Mouse (Mus musculus) heart, embryonic 10.5 days (tissue): ENCODE measurements around the gene Tiam2. TPM values are rescaled to one million over a fixed set of nuclear protein-coding genes. Genes with fewer than 3 reads are reported as not detected.

Experiments used
- DNase-seq: peaks from one replicate; pipeline ENCODE4 v3.0.0-alpha.2; 2017; ENCODE audit warnings: low spot score
- H3K27ac ChIP-seq: fragments of 300-500 bp; sonication (generic); 2 replicates; pipeline ENCODE4 v1.5.1; 2016; ENCODE audit warnings: mild to moderate bottlenecking
- H3K27me3 ChIP-seq: fragments of 300-500 bp; sonication (generic); 2 replicates; pipeline ENCODE4 v1.6.1; 2016; ENCODE audit warnings: mild to moderate bottlenecking; ENCODE audit not compliant: poor library complexity, insufficient read depth, severe bottlenecking
- H3K36me3 ChIP-seq: fragments of 300-500 bp; sonication (generic); 2 replicates; pipeline ENCODE4 v1.6.1; 2016; ENCODE audit warnings: mild to moderate bottlenecking, moderate library complexity
- H3K4me1 ChIP-seq: fragments of 300-500 bp; sonication (generic); 2 replicates; pipeline ENCODE4 v1.6.1; 2016; ENCODE audit warnings: mild to moderate bottlenecking
- H3K4me3 ChIP-seq: fragments of 300-500 bp; sonication (generic); 2 replicates; pipeline ENCODE4 v1.5.1; 2016; ENCODE audit warnings: mild to moderate bottlenecking, moderate library complexity
- H3K9me3 ChIP-seq: fragments of 300-500 bp; sonication (generic); 2 replicates; pipeline ENCODE4 v1.6.1; 2016; ENCODE audit warnings: mild to moderate bottlenecking, moderate library complexity
- WGBS: fragments of 180-500 bp; shearing (Covaris S2); methylation state at CpG from one replicate; pipeline ENCODE4 v1.1.7; 2016; 5-methylcytosine and 5-hydroxymethylcytosine counted together
- polyA plus RNA-seq: library from polyadenylated mRNA; unstranded; fragments of >200 nt; fragmentation: Nextera tagmentation; extraction: Ambion mirVana; gene quantifications from 2 replicates; pipeline ENCODE4 v1.2.1, GENCODE M21; 2016

Gene Tiam2
- polyA plus RNA-seq, 1 experiment from 2014 or later, result 3.7 TPM

DNA sequence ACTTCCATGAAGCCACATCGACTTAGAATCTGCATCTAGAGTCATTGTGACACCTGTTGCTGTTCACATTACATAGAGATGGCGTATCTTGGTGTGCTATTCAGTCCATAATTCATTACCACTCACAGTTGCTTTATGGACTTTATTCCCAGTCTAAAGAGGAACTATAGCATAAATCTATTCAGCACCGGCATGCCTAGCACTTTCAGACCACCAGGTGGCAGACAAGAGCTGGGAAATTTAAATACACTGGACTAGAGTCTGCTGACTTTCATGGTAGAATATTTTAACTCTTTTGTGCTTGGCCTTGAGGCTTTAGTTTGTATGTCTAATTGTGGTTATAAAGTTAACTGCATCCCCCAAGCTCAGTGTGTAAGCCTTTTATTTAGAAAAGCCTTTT is 122.4 kb downstream of the Tiam2 start:
- no peak for DNase-seq
- Histone ChIP-seq H3K4me1 (peaks cover under 1% of the 10 kb centered on the region), H3K27ac (no peak overlapping the region), H3K9me3 (no peaks in the 10 kb centered on the region), H3K36me3 (no peaks in the 10 kb centered on the region), H3K4me3 (no peak overlapping the region), H3K27me3 (no peaks in the 10 kb centered on the region)
- WGBS, result 34% methylated on average over 3 of the region's 3 CpGs

DNA sequence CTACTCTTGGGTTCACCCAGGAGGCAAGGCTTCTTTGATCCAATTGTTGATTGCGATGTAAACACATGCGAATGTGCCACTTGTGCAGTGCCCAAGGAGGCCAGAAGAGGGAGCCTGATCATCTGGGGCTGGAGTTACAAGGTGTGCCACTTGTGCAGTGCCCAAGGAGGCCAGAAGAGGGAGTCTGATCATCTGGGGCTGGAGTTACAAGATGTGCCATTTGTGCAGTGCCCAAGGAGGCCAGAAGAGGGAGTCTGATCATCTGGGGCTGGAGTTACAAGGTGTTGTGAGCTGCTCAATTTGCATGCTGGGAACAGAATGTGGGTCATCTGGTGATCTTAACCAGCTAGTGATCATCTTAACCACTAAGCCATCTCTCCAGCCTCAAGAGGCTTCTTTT is 124.7 kb downstream of the Tiam2 start:
- Histone ChIP-seq H3K36me3 (no peaks in the 10 kb centered on the region), H3K27ac (no peak overlapping the region), H3K27me3 (no peaks in the 10 kb centered on the region), H3K9me3 (no peaks in the 10 kb centered on the region), H3K4me1 (peaks cover 5% of the 10 kb centered on the region), H3K4me3 (no peak overlapping the region)
- DNase-seq, result no peak
- 61% methylated on average over 2 of the region's 2 CpGs for WGBS

DNA sequence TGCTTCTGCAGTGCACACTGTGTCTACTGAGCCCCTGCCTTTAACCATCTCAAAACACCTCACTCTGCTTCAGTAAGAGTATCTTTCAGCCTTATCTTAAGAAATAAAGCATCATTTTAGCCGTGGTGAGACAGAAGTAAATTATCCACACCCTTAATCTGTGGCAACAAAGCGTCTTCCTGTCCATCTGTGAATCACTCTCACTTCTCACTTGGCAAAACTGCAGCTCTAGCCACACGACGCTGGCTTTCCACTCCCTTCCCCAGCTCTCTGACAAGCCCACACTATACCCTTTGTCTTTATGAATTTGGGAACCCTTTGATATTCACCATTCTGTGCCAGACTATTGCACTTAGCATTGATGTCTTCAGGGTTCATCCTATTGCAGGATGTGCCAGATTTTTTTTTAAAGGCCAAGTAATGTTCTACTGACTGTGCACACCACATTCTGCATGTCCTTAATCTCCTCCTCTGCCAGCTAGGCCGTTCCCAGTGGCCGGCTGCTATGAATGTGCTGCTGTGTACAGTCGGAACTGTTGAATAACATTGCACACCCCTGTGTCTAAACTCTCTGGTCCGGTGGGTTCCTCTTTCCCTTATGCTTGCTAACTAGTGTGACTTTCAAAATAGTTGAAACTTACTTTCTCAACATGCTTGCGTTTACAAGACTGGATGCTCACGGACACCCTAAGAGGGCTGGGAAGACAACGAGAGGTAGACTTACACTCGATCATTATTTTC is 126.4 kb downstream of the Tiam2 start:
- DNase-seq, result no peak
- H3K36me3 ChIP-seq, result no peaks in the 10 kb centered on the region
- H3K27ac ChIP-seq, result no peak overlapping the region
- 87% methylated on average over 12 of the region's 12 CpGs for WGBS
- H3K4me1 ChIP-seq, result peaks cover 5% of the 10 kb centered on the region; the same call in 1 of the 2 replicates
- no peaks in the 10 kb centered on the region for H3K27me3 ChIP-seq
- no peak overlapping the region for H3K4me3 ChIP-seq
- H3K9me3 ChIP-seq, result no peaks in the 10 kb centered on the region

DNA sequence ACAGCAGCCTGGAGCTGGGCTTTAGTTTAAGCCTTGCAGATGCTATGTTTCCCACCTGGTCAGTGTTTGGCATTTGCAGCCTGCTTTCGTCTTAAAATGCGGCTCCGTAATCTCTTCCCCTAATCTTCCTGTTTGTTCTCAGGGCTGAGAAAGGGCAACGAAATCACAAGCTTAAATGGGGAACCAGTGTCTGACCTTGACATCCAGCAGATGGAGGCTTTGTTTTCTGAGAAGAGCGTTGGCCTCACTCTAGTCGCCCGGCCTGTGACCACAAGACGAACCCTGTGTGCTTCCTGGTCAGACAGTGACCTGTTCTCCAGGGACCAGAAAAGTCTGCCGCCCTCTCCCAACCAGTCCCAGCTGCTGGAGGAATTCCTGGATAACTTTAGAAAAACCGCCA is 127.6 kb downstream of the Tiam2 start:
- Histone ChIP-seq H3K27me3 (no peaks in the 10 kb centered on the region), H3K27ac (no peak overlapping the region)

DNA sequence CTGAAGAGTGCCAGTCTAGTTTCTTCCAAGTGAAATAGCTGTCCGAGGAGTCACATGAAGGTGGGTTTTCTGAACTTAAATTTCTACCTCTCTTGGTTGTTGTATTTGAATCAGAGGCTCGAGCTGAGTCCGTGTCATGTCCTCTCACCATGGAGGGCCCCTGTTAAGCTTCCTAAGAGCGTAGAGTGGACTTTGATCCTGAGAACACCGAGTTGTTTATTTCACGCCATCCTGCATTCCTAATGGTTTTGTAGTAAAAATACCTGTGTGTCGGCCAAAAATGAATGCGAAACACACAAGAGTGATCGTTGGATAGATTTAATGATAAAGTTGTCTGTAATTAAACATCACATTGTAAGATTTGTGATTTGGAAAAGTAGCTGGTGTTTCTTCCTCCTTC is 128.5 kb downstream of the Tiam2 start:
- Histone ChIP-seq H3K27ac (no peak overlapping the region), H3K4me1 (peaks cover 5% of the 10 kb centered on the region; the same call in 1 of the 2 replicates), H3K36me3 (no peaks in the 10 kb centered on the region), H3K4me3 (no peak overlapping the region), H3K9me3 (no peaks in the 10 kb centered on the region), H3K27me3 (no peaks in the 10 kb centered on the region)
- 86% methylated on average over 9 of the region's 9 CpGs for WGBS
- no peak for DNase-seq

More for the DNA sequence above, 127.6 kb downstream of the Tiam2 start:
- no peak for DNase-seq
- Histone ChIP-seq H3K36me3 (no peaks in the 10 kb centered on the region), H3K9me3 (no peaks in the 10 kb centered on the region), H3K4me1 (peaks cover 5% of the 10 kb centered on the region; the same call in 1 of the 2 replicates), H3K4me3 (no peak overlapping the region)
- WGBS, result 36% methylated on average over 10 of the region's 10 CpGs

DNA sequence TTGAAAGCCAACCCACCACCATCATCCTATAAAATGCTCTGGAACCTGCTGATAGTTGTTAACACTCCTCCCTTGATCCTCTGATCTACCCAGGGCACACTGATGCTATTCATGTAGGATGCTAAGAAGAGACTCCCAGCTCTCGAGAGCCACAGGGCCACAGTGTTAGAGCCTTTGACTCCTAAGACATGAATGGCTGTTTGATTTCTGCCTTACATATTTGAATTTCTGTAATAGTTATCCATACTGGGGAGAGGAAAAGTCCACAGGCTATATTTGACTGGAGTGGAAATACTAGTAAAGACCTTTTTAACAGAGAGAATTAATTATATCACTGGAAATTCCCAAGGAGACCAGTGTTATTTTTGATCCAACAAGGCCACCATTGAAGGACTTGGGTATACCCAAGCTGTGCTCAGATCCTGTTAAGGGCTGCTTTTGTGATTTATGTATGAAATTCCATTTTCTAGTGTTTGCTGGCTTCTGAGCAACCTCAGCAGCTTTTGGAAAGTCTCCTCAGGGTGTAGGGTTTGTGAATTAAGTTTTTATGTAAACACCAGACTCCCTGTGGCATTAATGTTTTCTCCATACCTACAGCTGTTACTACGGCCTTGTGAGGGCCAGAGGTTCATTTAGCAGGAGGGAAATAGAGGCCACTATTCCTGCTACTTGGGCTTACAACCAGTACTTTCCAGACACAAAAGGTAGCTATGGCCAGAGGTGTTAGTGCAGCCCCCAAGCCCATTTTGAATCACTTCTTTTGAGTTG is 131.7 kb downstream of the Tiam2 start:
- Histone ChIP-seq H3K27ac (no peak overlapping the region), H3K4me1 (peaks cover 5% of the 10 kb centered on the region; the same call in 1 of the 2 replicates), H3K9me3 (no peaks in the 10 kb centered on the region), H3K4me3 (no peak overlapping the region), H3K36me3 (no peaks in the 10 kb centered on the region), H3K27me3 (no peaks in the 10 kb centered on the region)
- DNase-seq, result no peak
- 66% methylated on average over 2 of the region's 2 CpGs for WGBS

DNA sequence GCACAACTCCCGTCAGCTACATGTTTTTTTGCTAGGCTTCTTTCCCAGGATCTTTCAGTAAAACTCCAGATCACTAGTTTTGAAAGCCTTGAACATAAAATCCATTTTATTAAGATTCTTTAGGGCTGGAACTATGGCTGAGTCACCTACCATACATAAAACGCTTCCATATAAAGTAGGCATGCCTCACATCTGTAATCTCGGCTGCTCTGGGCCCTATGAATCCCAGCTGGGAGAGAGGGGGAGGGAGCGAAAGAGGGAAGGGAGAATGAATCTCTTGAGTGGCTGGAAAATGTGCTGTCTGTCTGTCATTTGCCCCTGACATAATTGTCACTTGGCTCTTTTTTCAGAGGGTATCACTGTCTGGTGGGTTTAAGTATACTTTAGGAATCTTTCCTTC is 139.5 kb downstream of the Tiam2 start:
- Histone ChIP-seq H3K4me1 (no peaks in the 10 kb centered on the region), H3K4me3 (no peak overlapping the region), H3K36me3 (no peaks in the 10 kb centered on the region), H3K27ac (no peak overlapping the region), H3K9me3 (no peaks in the 10 kb centered on the region), H3K27me3 (no peaks in the 10 kb centered on the region)
- DNase-seq, result no peak
- WGBS, result 64% methylated on average over 4 of the region's 4 CpGs

DNA sequence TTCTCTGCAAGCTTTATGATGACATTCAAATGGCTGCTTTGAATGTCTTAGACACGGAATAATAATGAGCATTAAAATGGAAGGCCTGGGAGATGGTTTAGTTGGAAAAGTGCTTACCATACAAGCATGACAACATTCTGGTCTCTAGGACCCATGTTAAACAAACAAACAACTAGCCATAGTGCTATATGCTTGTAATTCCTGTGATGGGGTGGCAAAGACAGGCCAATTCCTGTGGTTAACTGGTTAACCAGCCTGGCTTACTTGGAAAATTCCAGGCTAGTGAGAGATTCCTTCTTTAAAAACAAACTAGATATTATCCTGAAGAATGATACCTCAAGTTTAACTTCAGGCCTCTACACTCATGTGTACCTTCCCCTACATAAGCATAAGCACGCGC is 140.3 kb downstream of the Tiam2 start:
- no peaks in the 10 kb centered on the region for H3K4me1 ChIP-seq
- no peaks in the 10 kb centered on the region for H3K36me3 ChIP-seq
- DNase-seq, result no peak
- no peak overlapping the region for H3K4me3 ChIP-seq
- H3K27me3 ChIP-seq, result no peaks in the 10 kb centered on the region
- WGBS, result 95% methylated on average over 3 of the region's 3 CpGs
- H3K27ac ChIP-seq, result no peak overlapping the region
- H3K9me3 ChIP-seq, result no peaks in the 10 kb centered on the region

DNA sequence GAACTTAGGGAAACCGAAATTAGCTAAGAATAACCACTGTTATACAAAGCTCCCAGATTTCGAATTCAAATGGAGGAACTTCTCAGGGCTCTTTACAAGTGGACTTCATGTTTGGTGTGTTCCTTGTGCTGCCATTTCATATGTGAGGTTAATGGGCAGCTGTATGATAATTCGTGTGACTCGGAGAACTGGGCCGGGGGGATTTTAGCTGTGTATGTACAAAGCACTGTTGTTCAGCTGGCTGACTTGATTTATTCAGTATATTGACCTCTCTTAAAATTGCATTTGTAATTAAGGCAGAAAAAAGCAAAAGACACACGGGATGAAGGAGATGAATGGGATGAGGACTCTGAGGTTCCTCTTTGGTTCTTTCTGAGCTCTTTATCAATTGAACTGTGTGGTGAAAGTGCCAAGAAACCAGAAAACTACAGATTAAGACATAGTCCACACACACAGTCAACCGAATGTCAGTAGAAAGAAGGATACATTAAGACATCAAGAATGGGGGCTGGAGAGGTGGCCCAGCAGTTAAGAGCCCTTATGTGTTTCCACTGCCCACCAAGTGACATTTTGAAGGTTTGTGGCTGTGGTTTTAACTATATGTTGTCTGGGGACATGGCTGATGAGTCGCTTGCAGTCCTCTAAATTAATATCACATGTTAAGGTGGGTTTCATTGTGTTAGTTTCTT is 141.4 kb downstream of the Tiam2 start:
- Histone ChIP-seq H3K4me1 (no peaks in the 10 kb centered on the region), H3K27me3 (no peaks in the 10 kb centered on the region), H3K27ac (no peak overlapping the region), H3K4me3 (no peak overlapping the region), H3K9me3 (no peaks in the 10 kb centered on the region), H3K36me3 (no peaks in the 10 kb centered on the region)
- 80% methylated on average over 8 of the region's 8 CpGs for WGBS
- DNase-seq, result no peak

DNA sequence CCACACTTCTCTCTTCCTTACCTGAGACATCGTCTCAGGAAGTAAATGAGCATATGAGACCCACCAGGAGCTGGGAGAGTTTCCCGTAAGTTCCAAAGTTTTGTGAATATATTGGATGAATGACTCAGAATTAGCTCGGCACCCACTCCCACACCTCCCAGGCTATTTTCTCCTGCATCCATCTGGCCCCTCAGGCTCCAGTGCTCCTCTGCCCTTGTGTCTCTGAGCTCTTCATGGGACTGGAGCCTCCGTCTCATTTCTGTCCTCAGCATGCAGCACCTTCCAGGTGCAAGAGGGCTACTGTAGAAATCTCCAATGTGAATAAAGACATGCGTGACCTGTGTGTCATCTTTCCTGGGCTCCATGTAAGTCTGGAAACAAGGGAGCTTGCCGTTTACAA is 145.6 kb downstream of the Tiam2 start:
- no peak overlapping the region for H3K4me3 ChIP-seq
- DNase-seq, result no peak
- no peaks in the 10 kb centered on the region for H3K36me3 ChIP-seq

DNA sequence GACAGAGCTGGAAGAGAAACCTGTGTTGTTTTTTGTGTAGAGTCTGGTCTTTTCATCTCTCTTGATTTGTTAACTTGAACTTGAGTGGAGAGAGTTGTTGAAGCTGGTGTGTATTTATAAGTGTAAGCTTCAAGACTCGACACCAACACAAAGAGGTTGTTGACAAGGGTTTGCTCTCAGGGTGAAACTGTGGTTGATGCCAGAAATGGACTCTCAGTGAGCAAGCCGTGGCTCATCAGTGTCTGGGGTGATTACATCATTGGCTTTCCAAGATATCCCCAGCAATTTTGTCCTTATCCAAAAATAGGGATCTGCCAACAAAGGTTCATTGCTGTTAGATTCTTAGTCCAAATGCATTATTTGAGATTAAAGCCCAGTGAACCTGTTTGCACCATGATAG is 150.2 kb downstream of the Tiam2 start:
- no peak overlapping the region for H3K4me3 ChIP-seq
- no peak for DNase-seq
- no peaks in the 10 kb centered on the region for H3K27me3 ChIP-seq
- no peak overlapping the region for H3K27ac ChIP-seq
- WGBS, result 64% methylated on average over 2 of the region's 2 CpGs
- H3K36me3 ChIP-seq, result no peaks in the 10 kb centered on the region
- no peaks in the 10 kb centered on the region for H3K4me1 ChIP-seq
- no peaks in the 10 kb centered on the region for H3K9me3 ChIP-seq

More for the DNA sequence above, 145.6 kb downstream of the Tiam2 start:
- WGBS, result 82% methylated on average over 6 of the region's 6 CpGs
- Histone ChIP-seq H3K4me1 (no peaks in the 10 kb centered on the region), H3K9me3 (no peaks in the 10 kb centered on the region), H3K27ac (no peak overlapping the region), H3K27me3 (no peaks in the 10 kb centered on the region)

DNA sequence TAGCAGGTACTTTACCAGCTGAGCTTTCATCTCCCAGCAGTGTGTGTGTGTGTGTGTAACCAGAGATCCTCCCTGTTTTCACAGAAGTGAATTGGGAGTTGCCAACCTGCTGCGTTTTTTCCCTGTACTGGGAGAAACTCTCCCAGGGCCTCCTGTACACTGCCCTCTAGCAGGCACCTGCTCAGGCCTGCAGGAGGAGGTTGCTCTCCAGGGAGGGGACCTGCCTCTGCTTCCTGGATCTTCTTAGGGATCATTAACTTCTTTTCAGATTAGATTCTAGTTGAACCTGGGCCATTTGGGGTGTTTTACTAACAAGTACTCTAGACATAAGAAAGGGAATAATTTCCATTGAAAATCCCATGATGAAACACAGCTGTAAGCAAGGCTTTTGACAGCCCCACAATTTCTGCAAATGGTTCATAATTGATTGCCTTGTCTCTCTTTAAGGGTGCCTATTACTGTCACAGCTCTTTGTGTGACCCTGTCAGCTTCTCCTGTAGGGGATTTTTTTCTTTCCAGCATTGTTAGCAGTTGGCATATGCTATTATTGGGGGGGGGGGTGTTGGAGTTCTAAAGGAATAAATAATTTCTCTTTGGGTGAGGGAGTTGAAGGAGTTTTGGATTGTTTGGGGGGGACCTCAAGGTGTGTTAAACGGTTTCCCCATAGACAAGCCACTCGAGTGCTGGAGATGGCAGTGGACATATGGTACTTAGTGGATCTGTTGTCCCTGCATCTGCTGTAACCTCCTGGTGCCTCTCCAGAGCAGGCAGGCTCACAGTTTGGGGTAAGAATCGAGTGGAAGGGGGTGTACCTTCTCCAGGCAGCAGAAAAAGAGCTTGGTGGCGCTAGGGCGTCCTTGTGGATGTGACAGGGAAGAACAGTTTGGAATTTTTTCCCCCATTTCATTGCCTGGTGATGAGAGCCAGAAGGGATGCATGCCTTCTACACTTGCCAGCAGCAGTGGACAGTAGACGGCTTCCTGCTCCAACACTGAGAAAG is 155.5 kb downstream of the Tiam2 start:
- 57% methylated on average over 7 of the region's 7 CpGs for whole genome bisulfite sequencing
- DNase-seq, result no peak
- Histone ChIP-seq H3K9me3 (no peaks in the 10 kb centered on the region), H3K4me3 (no peak overlapping the region), H3K27ac (no peak overlapping the region), H3K4me1 (no peaks in the 10 kb centered on the region), H3K36me3 (no peaks in the 10 kb centered on the region), H3K27me3 (no peaks in the 10 kb centered on the region)
